Mouse (Mus musculus): ENCODE data around the gene Lgi4.

DNA sequence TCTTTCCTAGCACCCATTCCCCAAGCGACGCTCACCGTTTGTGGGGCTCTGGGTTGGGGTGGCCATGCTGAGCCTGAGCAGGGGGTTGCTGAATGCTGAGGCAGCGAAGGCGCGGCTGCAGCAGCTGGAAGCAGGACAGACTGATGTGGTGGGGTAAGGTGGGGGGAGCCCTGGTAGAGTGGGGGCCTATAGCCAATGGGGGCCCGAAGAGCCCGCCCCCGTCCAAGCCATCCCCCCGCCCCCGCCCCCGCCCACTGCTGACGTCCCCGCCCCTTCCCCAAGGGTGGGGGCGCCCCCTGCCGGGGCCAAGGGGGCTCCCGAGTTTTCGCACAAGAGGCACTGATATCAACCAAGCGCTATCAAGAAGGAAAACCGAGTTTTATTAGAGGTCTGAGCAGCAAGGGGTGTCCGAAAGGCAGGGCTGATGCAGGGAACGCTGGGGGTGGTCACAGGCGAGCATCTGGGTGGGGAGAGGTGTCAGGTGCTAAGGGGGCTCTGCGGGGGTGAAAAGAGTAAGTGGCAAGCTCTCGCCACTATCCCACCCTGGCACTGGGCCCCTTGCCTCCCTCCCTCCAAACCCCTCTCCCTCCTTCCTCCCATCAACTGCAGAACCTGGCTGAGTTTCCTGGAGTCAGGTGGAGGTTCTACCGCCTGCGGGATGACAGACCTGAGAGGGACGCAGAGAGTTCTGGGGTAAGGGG is 7.7 kb upstream of the Lgi4 start, which contains the start of gene Fxyd7:
- TF ChIP-seq EP300 (IDR thresholded peaks at IDR 0.05; ENCODE audit: insufficient read depth, low read depth, low read length) (no peak), POLR2A (IDR thresholded peaks at IDR 0.05; ENCODE audit: insufficient read depth, low read length) (no peak)
